Mouse (Mus musculus) urinary bladder, postnatal 36 days (tissue): Measurements from ENCODE around the gene Tbce.
A peak's percentile ranks its signal among the peaks of the same experiment; 100 is the strongest.
"Not testable (repeated sequence)": the region's sequence is repeated elsewhere in the genome, so short reads cannot be mapped to it uniquely, and the experiment has no call there.

ENCODE experiments used
- DNase-seq, 2 experiments: peaks; one replicate each; pipeline ENCODE4 v3.0.0; 2022; ENCODE audit warnings: low spot score in 2 of 2, mixed read lengths in 1 of 2

Gene Tbce

DNA sequence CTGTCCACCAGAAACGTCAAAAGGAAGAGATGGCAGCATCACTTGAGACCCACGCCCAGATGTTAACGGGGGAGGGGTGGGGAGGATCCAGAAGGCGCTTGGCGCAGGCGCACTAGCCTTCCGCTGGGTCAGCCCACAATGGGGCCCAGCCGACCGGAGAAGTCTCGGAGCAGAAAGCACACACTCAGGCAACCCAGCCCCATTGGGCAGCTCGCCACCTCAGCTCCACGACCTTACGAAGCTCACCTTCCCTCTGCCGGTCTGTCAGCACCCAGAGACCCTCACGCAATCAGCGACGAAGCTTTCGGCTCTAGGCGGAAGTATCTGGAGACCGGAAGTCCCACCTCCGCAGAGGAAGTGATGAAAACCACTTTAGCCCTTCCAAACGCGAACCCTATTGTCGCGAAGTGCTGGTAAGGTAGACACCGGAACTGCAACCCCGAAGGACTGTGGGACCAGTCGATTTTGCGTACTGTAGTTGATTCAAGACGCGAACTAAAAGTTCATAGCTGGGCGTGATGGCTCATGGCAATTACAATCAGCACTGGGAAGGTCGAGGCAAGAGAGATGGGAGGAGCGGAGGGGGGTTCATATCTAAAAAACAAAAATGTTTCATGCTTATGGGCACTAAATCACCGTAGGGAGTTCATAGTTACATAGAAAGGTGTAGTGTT, at the start of gene Tbce:
TSS of gene Tbce (minus strand) at position 347 of the 674 bp plus-strand sequence.
- peak; percentile 87 to 88 for DNase-seq

DNA sequence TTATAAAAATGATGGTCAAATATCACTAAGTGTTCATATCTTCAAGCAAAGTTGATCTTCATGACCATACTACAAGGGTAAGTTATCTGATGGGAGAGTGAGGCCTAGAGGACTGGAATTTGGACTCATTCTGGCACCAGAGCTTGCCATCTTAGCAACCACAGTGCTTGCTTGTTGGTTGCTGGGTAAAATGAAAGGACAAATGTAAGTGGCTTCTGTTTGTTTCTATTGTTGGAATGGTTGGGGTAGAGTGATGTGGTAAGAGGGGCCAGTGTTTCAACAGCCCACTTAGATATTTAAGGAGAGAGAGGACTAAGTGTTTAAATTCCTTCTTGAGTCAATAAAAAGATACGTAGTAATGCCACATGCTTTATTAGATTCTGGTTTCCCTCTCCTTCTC, 49.2 kb upstream of the Tbce start:
- no peak for DNase-seq

DNA sequence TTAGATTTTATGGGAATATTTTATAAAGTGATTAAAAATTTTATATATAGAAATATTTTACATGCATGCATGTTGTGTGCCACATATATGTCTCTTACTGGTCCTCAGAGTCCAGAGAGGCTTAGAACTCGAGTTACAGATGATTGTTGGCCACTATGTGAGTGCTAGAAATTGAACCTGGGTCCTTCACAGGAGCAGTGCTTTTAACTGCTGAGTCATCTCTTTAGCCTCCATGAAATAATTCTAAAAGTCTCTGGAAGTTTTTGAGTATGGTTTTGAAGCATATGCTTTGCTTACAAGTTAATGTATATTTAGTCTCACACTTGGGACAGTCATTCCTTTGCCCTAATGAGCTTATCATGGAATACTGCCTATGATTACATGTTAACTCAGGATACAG, 35.9 kb upstream of the Tbce start:
- DNase-seq = no peak

DNA sequence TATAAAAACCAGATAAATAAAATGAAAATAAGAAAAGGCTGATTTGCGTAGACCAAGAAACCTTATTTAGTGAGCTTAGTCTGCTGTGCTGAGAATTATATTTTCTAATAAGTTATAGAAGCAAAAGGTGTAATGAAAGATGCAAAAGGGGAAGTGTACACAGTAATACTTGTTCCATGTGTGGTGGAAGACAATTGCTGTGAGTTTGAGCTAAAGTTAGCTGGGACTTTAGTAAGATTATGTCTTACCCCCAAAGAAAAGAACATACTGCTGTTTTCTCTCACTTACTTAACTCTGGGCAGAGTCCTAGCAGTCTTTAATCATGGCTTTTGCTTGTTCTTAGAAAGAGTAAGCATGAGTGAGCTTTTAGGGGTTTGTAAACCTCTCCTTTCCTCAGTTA, 34.9 kb upstream of the Tbce start:
- no peak for DNase-seq

DNA sequence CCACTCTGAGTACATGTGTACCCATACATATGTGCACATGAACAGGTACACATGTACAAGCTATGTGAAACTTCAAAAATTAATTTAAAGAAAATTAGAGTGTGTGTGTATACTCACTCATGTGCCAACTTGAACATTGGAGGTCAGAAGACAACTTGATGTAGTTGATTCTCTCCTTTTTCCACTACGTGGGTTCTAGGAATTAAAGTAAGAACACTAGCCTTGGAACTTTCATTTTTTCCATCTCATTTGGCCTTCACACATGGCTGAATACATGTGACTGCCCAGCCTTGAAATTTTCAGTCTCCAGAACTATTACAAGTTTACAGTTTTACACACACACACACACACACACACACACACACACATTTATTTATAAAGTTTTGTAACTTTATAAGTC, 29.9 kb upstream of the Tbce start:
- no peak for DNase-seq

DNA sequence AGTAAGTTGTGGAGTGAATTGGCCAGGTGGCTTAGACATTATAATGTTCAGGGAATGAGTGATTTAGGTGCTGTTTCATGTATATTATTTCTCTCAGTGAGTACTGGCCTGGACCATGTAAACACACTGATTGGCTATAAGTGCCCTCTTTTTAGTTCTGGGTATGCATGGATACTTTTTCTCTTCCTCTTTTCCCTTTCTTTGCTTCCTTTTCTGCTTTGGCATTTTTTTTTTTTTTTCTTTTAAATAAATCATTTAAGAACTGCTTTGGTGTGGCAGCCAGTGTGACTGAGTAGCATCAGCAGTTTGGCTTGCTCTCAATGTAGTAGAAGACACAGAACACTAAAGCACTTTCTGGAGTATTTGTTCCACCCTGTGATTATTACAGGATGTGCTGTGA, 28.6 kb upstream of the Tbce start:
- DNase-seq = no peak

DNA sequence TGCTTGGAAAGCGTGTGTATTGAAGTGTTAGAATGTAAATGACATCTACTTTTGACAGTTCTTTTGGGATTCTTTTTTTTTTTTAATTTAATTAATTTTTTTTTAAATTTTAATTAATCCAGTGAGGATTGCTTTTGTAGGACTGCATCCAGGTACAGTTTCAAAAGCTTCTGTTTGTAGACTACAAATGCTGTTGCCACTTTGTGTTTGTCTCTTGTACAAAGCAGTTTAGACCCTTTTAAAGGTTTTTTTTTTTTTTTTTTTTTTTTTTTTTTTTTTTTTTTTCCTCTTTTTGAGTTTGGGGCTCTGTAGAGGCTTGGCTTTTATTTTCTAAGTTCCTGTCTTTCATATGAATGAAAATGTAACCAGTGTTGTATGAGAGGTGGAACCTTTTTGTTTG, 26.3 kb upstream of the Tbce start:
- DNase-seq = no peak

DNA sequence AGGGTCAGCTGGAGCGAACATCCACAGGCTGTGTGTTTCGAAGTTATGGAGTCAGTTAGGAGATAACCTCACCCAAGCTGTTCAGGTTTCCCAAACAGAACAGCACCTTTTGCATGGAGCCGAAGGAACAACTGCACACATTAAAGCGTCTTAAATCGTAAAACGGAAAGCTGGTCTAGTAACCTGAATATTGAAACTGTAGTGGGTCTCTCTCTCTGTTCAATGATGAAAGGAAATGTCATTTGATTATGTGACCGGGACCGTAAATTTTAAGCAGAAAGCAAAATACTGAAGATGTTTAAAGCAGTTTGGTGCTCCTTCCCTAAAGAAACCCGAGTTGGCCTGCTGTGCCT, 25.6 kb upstream of the Tbce start:
- no peak for DNase-seq

DNA sequence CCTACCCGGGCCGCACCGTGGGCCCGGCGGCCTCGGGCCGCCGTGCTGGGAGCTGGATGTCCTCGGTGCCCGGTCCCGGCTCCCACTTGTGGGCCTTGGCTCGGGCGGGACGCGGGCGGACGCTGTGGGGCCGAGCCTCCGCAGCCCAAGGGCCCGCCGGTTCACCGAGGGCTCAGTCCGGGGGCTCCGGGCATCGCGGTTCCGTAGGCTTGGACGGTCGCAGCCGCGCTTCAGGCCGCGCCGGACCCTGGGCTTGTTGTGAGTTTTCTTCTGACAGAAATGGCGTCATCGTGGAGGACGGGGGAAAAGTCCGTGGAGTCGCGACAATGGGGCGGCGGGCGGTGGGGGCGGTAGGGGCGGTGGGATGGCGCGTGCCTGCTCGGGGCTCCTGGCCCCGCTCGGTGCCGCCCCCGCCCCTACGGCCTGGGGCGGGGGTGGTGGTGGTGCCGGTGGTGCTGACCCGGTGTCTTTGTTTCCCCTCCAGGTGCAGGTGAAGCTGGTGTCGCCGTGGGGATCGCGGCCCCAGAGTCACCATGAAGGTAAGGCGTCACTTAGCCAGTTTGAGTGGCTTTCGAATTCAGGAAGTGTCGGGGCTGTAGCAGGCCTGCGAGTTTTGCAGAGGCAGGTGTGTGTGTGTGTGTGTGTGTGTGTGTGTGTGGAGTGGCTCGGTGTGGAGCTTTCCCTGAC, 25.0 kb upstream of the Tbce start:
- DNase-seq = peak; percentile 29 to 45

DNA sequence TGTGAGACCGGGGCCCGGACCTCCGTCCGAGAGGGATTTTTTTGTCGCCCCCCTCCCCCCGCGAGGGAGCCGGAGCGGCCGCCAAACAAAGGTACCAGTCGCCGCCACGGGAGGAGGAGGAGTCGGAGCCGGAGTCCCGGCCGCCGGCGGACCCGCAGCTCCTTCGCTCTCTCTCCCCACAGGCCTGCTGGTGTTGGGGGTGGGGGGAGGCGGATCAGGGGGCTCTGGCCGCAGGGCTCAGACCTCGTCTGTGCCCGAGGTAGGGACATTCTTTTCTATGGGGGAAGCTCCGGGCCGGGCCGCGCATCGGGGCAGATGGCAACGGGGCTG, 24.5 kb upstream of the Tbce start:
- DNase-seq = no peak

DNA sequence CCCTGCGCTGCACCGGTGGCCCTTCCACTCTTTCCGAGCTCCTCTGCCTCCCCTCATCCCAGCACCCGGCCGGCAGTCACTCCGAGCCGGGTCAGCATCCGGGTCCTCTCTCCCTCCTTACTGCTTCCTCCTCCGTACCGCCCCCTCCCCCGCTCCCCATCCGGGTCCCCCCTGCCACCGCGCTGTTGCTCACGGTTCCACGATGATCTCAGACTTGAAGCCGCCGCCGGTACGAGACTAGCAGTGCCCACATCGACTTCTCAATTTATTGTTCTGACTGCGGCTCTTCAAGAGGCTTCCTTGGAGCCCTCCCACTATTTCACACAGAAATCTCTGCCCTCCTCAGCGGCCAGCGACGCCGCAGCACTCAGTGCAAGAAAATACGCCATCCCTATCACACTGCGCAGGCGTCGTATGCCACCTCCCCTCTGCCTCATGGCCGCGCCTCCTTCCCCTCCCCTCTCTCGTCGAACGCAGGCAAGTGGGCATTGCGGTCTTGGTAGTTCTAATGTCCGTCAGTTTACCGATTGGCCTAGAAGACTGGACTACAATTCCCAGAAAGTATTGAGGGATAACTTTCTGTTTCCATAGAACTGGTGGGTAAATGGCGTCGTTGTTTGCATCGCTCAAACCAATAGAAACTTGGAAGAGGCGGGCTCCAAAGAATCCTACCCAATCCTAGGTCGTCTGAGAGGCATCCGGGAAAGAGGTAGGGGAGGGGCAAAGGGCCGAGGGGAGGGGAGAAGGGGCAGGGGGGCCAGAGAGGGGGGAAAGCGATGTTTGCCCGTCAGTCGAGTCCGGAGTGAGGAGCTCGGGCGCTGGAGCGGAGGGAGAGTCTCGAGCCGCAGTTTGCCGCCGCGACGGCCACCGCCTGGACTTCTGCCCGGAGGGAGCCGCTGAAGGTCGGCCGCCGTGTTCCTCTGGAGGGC, 23.8 kb upstream of the Tbce start, which contains the start of the genes Arid4b and Ggps1:
TSS of gene Arid4b (plus strand) at position 220 of the 929 bp plus-strand sequence.
TSS of gene Ggps1 (minus strand) at position 476 of the 929 bp plus-strand sequence.
- DNase-seq = peak; percentile 90 to 97

DNA sequence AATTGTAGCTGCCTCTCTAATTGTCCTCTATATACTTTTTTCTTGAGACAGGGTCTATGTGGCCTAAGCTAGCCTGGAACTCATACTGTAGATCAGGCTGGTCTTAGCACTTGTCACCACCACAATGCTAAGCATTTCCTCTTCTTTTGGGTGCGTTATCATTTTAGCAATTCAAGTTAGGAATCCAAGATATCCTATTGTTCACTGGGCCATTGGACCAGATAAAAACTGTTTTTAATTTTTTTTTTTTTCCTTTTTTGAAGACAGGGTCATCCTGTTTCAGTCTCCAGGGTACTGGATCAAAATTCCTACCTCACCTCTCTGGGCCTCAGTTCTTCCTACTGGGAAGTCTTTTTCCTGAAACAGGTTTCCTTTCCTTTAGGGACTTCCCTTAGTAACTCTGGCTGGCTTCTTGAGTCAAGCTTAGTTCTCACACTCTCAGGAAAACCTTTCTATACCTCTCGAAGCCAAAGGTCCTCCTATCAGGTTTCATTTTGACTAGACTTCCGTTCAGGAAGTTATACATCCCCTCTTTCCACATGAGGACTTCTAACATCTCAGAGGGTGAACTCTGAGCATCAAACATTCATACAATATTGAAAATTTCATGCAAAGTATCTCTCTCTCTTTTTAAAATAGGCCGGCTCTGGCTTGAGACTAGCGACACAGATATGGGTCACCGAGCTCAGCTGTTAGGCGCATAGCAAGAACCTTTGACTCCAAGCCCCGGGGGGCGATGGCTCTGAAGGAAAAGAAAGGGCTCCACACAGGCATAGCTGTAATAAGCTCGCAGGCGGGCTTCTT, 23.0 kb upstream of the Tbce start:
- DNase-seq = no peak

DNA sequence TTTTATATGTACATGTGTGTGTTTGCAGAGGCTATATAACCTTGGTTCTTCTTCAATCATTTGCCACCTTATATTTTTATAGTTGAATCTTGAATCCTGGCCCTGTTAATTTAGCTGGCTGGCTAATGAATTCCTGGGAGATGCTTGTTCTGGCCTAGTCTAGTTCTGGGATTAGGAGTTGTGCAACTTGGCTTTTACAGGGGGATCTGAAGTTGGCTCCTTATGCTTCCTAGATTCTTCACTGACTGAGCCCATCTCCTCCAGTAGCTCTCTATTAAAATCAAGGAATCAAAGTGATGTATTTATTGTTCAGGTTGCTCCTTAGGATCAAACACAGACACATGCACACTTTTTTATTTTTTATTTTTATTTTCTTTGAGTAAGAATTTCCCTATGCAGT, 20.1 kb upstream of the Tbce start:
- DNase-seq = no peak

DNA sequence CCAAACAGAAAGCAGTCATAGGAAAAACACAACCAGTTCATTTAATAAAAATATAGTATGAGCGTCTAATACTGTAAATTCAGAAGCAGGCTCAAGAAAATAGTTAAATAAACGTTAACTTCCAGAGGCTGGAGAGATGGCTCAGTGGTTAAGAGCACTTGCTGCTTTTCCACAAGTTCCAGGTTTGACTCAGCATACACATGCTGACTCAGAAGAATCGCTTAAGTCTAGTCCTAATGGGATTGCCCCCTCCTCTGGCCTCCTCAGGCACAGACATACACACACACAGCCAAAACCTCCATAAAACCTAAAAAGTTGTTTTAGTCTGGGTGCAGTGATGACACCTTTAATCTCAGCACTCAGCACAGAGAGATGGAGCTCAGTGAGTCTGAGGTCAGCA, 17.4 kb upstream of the Tbce start:
- DNase-seq = no peak

DNA sequence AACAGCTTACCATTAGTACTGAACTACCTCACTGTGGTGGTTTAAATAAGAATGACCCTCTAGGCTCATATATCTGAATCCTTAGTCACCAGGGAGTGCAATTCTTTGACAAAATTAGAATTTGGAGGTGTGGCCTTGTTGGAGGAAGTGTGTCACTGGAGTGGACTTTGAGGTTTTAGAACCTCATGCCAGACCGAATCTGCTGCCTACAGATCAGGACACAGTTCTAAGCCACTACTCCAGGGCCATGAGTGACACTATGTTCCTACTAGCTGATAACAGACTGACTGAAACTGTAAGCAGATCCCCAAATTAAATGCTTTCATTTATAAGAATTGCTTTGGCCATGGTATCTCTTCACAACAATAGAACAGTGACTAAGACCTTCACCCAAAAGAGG, 10.4 kb upstream of the Tbce start:
- no peak for DNase-seq

DNA sequence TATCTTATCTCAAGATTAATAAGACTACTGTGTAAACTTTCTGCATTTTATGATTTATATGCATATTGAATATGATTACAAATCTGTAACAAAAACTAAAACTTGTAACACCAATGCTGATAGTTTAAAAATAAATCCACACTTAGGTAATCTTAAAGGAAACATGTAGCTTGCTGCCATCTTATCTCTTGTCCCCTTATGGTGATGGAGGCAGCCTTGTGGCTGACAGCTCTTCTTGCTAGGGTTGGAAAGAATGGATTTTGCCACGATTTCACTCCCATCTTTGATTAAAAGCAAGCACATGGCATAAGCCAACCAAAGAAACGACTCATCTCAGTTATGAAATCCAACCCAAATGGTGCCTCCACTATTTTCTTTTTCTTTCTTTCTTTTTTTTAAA, 5.1 kb upstream of the Tbce start:
- no peak for DNase-seq

DNA sequence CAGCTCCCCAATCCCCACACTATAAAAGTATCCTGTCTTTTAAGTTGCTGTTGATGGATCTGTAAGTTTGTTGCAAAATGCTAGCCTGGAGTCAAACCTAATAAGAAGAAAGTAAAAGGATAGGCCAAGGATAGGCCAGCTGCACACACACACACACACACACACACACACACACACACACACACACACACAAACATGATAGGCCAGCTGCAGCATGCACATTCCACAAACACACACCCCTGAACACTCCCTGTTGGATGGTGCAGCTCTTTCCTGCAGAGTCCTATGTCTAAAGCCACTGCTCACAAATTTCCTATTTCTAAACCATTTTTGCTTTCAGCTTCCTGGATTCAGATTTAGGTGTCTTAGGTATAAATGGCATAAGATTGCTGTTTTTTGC, 4.4 kb upstream of the Tbce start:
- no peak for DNase-seq

DNA sequence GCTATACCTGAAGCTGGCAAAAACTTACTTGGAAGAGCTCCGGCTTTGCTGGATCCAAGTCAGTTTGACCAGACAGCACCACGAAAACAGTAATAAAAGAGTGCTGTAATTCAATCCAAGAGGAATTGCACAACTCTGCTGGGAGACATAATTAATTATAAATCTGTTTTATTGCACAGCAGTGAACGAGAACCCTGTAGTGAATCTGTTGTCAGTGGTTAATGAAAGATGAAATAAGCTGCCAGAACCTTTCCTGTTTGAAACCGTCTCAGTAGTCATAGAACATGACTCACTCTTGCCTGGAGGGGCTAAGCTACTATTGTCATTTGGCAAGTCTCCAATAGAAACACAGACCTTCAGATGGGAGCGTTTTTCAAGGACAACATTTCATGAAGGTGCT, 748 bp upstream of the Tbce start:
- no peak for DNase-seq

DNA sequence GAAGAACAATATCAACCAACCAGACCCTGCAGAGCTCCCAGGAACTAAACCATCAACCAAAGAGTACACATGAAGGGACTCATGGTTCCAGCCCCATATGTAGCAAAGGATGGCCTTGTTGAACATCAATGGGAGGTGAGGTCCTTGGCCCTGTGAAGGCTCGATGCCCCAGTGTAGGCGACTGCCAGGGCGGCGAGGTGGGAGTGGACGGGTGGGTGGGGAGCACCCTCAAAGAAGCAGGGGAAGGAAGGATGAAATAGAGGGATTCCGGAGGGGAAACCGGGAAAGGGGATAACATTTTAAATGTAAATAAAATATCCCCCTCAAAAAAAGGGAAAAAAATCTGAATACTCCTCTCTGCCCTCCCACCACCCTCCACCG, 537 bp downstream of the Tbce start:
- peak in 1 of 2 experiments; percentile 5 for DNase-seq

DNA sequence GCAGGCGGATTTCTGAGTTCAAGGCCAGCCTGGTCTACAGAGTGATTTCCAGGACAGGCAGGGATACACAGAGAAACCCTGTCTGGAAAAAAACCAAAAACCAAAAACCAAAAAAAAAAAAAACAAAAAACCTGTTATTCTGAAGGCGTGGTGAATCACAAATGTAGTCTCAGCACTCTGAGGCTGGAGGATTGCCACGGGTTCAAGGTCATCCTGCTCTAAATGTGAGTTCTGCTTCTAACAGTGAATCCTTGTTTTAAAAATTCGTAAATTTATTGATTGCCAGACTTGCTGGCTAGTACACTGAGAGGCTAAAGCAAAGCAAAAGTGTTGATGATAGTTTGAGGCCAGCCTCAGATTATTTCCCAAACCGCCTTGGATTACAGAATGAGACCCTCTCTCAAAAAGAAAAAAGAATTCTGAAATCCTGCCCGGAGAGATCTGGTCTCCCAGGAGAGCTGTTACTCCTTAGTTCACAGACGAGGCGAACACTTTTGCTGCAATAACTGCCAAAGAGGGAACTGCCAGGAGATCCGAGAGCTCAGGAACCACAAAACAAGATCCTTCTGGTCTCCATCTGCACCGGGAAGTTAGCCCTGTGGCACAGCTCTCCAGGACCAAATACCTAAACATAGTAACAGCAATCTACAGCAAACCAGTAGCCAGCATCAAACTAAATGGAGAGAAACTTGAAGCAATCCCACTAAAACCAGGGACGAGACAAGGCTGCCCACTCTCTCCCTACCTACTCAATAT, 3.4 kb downstream of the Tbce start:
- DNase-seq = no peak

DNA sequence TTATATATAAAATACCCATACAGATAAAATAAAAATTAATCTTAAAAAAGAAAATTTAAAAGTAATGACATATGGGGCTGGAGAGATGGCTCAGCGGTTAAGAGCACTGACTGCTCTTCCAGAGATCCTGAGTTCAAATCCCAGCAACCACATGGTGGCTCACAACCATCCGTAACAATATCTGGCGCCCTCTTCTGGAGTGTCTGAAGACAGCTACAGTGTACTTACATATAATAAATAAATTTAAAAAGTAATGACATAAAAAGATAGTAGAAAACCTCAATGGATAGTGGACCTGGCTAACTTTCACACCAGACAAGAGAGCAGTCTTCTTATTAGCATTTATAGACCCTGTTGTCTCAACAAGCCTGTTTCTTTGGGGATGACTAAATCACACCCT, 4.1 kb downstream of the Tbce start:
- not testable (repeated sequence) for DNase-seq
